Mouse (Mus musculus) liver, postnatal 0 days (tissue): ENCODE results near the gene Rrnad1.

Source experiments
- CTCF ChIP-seq: sonication (generic); IDR thresholded peaks from 2 replicates; pipeline ENCODE4 v1.5.1; 2016; ENCODE audit warnings: antibody characterized with exemption, low read depth
- EP300 ChIP-seq: IDR thresholded peaks from 2 replicates; pipeline ENCODE4 v1.6.1; 2016; ENCODE audit warnings: antibody characterized with exemption, low read depth, mild to moderate bottlenecking

GRCm38 (mm10) chr3:87918551-87918950 is 12.0 kb downstream of the Rrnad1 start:
- no peak for TF ChIP-seq CTCF
- no peak for TF ChIP-seq EP300
